Mouse (Mus musculus) right cerebral cortex, postnatal 25 days (tissue): Measurements from ENCODE around the gene Acot2.
"Not testable (repeated sequence)": the region's sequence is repeated elsewhere in the genome, so short reads cannot be mapped to it uniquely, and the experiment has no call there.

ENCODE experiments used
- DNase-seq: peaks from one replicate; pipeline ENCODE4 v3.0.0; 2022

Gene Acot2

GRCm38 (mm10) chr12:83998341-83999107, 10.9 kb downstream of the Acot2 start:
- no peak for DNase-seq

- DNase-seq, result not testable (repeated sequence)
Measured at GRCm38 (mm10) chr12:83999237-83999636, 11.6 kb downstream of the Acot2 start.

- no peak for DNase-seq
Measured at GRCm38 (mm10) chr12:84000418-84000817, 12.8 kb downstream of the Acot2 start.

- DNase-seq, result no peak
Measured at GRCm38 (mm10) chr12:84003866-84004265, 16.2 kb downstream of the Acot2 start.

- DNase-seq, result no peak
Measured at GRCm38 (mm10) chr12:84008251-84008650, 20.6 kb downstream of the Acot2 start.

GRCm38 (mm10) chr12:84008729-84009128, 21.1 kb downstream of the Acot2 start:
- DNase-seq, result no peak

- peak; percentile 52 for DNase-seq
Measured at GRCm38 (mm10) chr12:84009171-84009965, 21.7 kb downstream of the Acot2 start, which contains the start of gene Acot1. TSS of gene Acot1 (plus strand) at chr12:84009490.

- DNase-seq, result no peak
Measured at GRCm38 (mm10) chr12:84010201-84010600, 22.5 kb downstream of the Acot2 start.

- peak; percentile 58 for DNase-seq
Measured at GRCm38 (mm10) chr12:84011251-84012040, 23.8 kb downstream of the Acot2 start.

- no peak for DNase-seq
Measured at GRCm38 (mm10) chr12:84013130-84013529, 25.5 kb downstream of the Acot2 start.

- DNase-seq, result peak; percentile 13
Measured at GRCm38 (mm10) chr12:84013701-84014100, 26.0 kb downstream of the Acot2 start.

- DNase-seq, result not testable (repeated sequence)
Measured at GRCm38 (mm10) chr12:84020528-84020927, 32.9 kb downstream of the Acot2 start.

GRCm38 (mm10) chr12:84022266-84022665, 34.6 kb downstream of the Acot2 start:
- DNase-seq, result not testable (repeated sequence)

- no peak for DNase-seq
Measured at GRCm38 (mm10) chr12:84023052-84023745, 35.5 kb downstream of the Acot2 start.

GRCm38 (mm10) chr12:84025888-84026287, 38.2 kb downstream of the Acot2 start:
- no peak for DNase-seq

GRCm38 (mm10) chr12:84028328-84028727, 40.7 kb downstream of the Acot2 start:
- not testable (repeated sequence) for DNase-seq

- DNase-seq, result not testable (repeated sequence)
Measured at GRCm38 (mm10) chr12:84029043-84029442, 41.4 kb downstream of the Acot2 start.

GRCm38 (mm10) chr12:84030659-84031332, 43.1 kb downstream of the Acot2 start:
- DNase-seq, result peak; percentile 70

- DNase-seq, result no peak
Measured at GRCm38 (mm10) chr12:84032854-84033253, 45.2 kb downstream of the Acot2 start.

- not testable (repeated sequence) for DNase-seq
Measured at GRCm38 (mm10) chr12:84033302-84033701, 45.6 kb downstream of the Acot2 start.

GRCm38 (mm10) chr12:84034108-84034507, 46.4 kb downstream of the Acot2 start:
- no peak for DNase-seq

GRCm38 (mm10) chr12:84038241-84038640, 50.6 kb downstream of the Acot2 start, which contains the start of gene Acot4:
TSS of gene Acot4 (plus strand) at chr12:84038379.
- DNase-seq, result peak; percentile 27
